Mouse (Mus musculus) MEL (cell line): Measurements from ENCODE around the gene Lrch4. TPM values are rescaled to one million over a fixed set of nuclear protein-coding genes. Genes with fewer than 3 reads are reported as not detected.

Source experiments
- DNase-seq: peaks from one replicate; pipeline ENCODE4 v3.0.0; 2011; ENCODE audit warnings: low read depth, low spot score
- H3K27ac ChIP-seq: 2 replicates; pipeline ENCODE4 v1.5.1; 2012; ENCODE audit warnings: low read depth, mild to moderate bottlenecking, control low read depth, low read length, moderate library complexity; ENCODE audit not compliant: control insufficient read depth
- H3K27me3 ChIP-seq, 2 experiments: fragments of 150-350 bp in 1 of 2; sonication (generic) in 1 of 2; 2 replicates each; pipeline ENCODE4 v1.6.1; 2012; ENCODE audit warnings: low read length in 2 of 2, mild to moderate bottlenecking in 2 of 2, improper control_type of control experiment in 1 of 2, moderate library complexity in 1 of 2; ENCODE audit not compliant: insufficient read depth in 2 of 2, control insufficient read depth in 1 of 2
- H3K36me3 ChIP-seq, 2 experiments: 2 replicates each; pipeline ENCODE4 v1.6.1; 2012 to 2014; ENCODE audit warnings: low read length in 2 of 2, improper control_type of control experiment in 1 of 2, inconsistent platforms in 1 of 2, mild to moderate bottlenecking in 1 of 2; ENCODE audit not compliant: insufficient read depth in 2 of 2, control insufficient read depth in 1 of 2
- H3K4me1 ChIP-seq, 2 experiments: fragments of 150-350 bp in 1 of 2; sonication (generic) in 1 of 2; 2 replicates each; pipeline ENCODE4 v1.6.1; 2012; ENCODE audit warnings: low read length in 2 of 2, improper control_type of control experiment in 1 of 2, mild to moderate bottlenecking in 1 of 2; ENCODE audit not compliant: insufficient read depth in 2 of 2, control insufficient read depth in 1 of 2
- H3K4me3 ChIP-seq, 2 experiments: fragments of 150-350 bp in 1 of 2; sonication (generic) in 1 of 2; 2 replicates each; pipeline ENCODE4 v1.5.1; 2012; ENCODE audit warnings: low read depth in 2 of 2, low read length in 2 of 2, mild to moderate bottlenecking in 2 of 2, moderate library complexity in 2 of 2, control low read depth in 1 of 2, improper control_type of control experiment in 1 of 2; ENCODE audit not compliant: control insufficient read depth in 1 of 2, insufficient read depth in 1 of 2
- H3K79me2 ChIP-seq: 2 replicates; pipeline ENCODE4 v1.6.1; 2012; ENCODE audit warnings: mild to moderate bottlenecking, low read length, moderate library complexity; ENCODE audit not compliant: control insufficient read depth, poor library complexity, insufficient read depth
- H3K9ac ChIP-seq: 2 replicates; pipeline ENCODE4 v1.6.1; 2012; ENCODE audit warnings: low read depth, mild to moderate bottlenecking, control low read depth, low read length, moderate library complexity; ENCODE audit not compliant: control insufficient read depth, poor library complexity, severe bottlenecking
- H3K9me3 ChIP-seq: fragments of 150-350 bp; sonication (generic); replicated peaks from 2 replicates; pipeline ENCODE4 v1.6.1; 2012; ENCODE audit warnings: mild to moderate bottlenecking, low read length, improper control_type of control experiment, moderate library complexity; ENCODE audit not compliant: insufficient read depth
- BHLHE40 ChIP-seq: IDR thresholded peaks from 2 replicates; pipeline ENCODE4 v1.6.1; 2012; ENCODE audit warnings: low read depth, mild to moderate bottlenecking, inconsistent platforms, low read length, improper control_type of control experiment, borderline replicate concordance
- CTCF ChIP-seq, 3 experiments: IDR thresholded peaks in 2 of 3; conservative IDR thresholded peaks in 1 of 3; 2 replicates each; pipeline ENCODE4 v1.5.1; 2011 to 2012; ENCODE audit warnings: low read length in 3 of 3, low read depth in 2 of 3, mild to moderate bottlenecking in 2 of 3, improper control_type of control experiment in 1 of 3, inconsistent platforms in 1 of 3, mixed read lengths in 1 of 3, moderate library complexity in 1 of 3; ENCODE audit not compliant: control insufficient read depth in 1 of 3, insufficient read depth in 1 of 3, poor library complexity in 1 of 3, severe bottlenecking in 1 of 3
- E2F4 ChIP-seq: IDR thresholded peaks from 2 replicates; pipeline ENCODE4 v1.6.1; 2011; ENCODE audit warnings: low read depth, low read length, improper control_type of control experiment, borderline replicate concordance
- ELF1 ChIP-seq: IDR thresholded peaks from 2 replicates; pipeline ENCODE4 v1.6.1; 2014; ENCODE audit warnings: low read depth, mild to moderate bottlenecking, inconsistent platforms, low read length, improper control_type of control experiment, moderate library complexity
- ETS1 ChIP-seq: IDR thresholded peaks from 2 replicates; pipeline ENCODE4 v1.6.1; 2012; ENCODE audit warnings: low read depth, mild to moderate bottlenecking, inconsistent platforms, low read length, improper control_type of control experiment, moderate library complexity
- GABPA ChIP-seq: IDR thresholded peaks from 2 replicates; pipeline ENCODE4 v1.6.1; 2012; ENCODE audit warnings: low read depth, mild to moderate bottlenecking, inconsistent platforms, low read length, improper control_type of control experiment, moderate library complexity
- KAT2A ChIP-seq: conservative IDR thresholded peaks from 2 replicates; pipeline ENCODE4 v1.6.1; 2012; ENCODE audit warnings: low read depth, low read length, improper control_type of control experiment, inconsistent platforms
- MAX ChIP-seq: IDR thresholded peaks from 2 replicates; pipeline ENCODE4 v1.6.1; 2011; ENCODE audit warnings: low read length, improper control_type of control experiment
- MXI1 ChIP-seq: IDR thresholded peaks from 2 replicates; pipeline ENCODE4 v1.6.1; 2011; ENCODE audit warnings: mild to moderate bottlenecking, low read depth, low read length, improper control_type of control experiment
- MYB ChIP-seq: IDR thresholded peaks from 2 replicates; pipeline ENCODE4 v1.6.1; 2011; ENCODE audit warnings: mild to moderate bottlenecking, low read depth, low read length, improper control_type of control experiment
- NRF1 ChIP-seq: IDR thresholded peaks from 2 replicates; pipeline ENCODE4 v1.6.1; 2014; ENCODE audit warnings: low read depth, mild to moderate bottlenecking, inconsistent platforms, low read length, improper control_type of control experiment, moderate library complexity; ENCODE audit not compliant: poor library complexity, insufficient read depth, severe bottlenecking
- POLR2A ChIP-seq, 2 experiments: IDR thresholded peaks; 2 replicates each; pipeline ENCODE4 v1.6.1; 2011 to 2012; ENCODE audit warnings: low read length in 2 of 2, mild to moderate bottlenecking in 2 of 2, control low read depth in 1 of 2, improper control_type of control experiment in 1 of 2, low read depth in 1 of 2, moderate library complexity in 1 of 2; ENCODE audit not compliant: control insufficient read depth in 1 of 2, insufficient read depth in 1 of 2, poor library complexity in 1 of 2
- POLR2AphosphoS5 ChIP-seq: IDR thresholded peaks from 2 replicates; pipeline ENCODE4 v1.6.1; 2012; ENCODE audit warnings: low read depth, borderline replicate concordance, mild to moderate bottlenecking, inconsistent platforms, low read length, moderate library complexity, mixed read lengths
- TAL1 ChIP-seq: IDR thresholded peaks from 2 replicates; pipeline ENCODE4 v1.6.1; 2012; ENCODE audit warnings: mild to moderate bottlenecking, inconsistent platforms, low read length, moderate library complexity, mixed read lengths
- TCF12 ChIP-seq: IDR thresholded peaks from 2 replicates; pipeline ENCODE4 v1.6.1; 2014; ENCODE audit warnings: low read depth, mild to moderate bottlenecking, inconsistent platforms, low read length, improper control_type of control experiment, moderate library complexity
- USF1 ChIP-seq: IDR thresholded peaks from 2 replicates; pipeline ENCODE4 v1.6.1; 2014; ENCODE audit warnings: low read depth, mild to moderate bottlenecking, inconsistent platforms, low read length, improper control_type of control experiment, moderate library complexity
- USF2 ChIP-seq, 2 experiments: IDR thresholded peaks; 2 replicates each; pipeline ENCODE4 v1.6.1; 2011 to 2012; ENCODE audit warnings: improper control_type of control experiment in 2 of 2, low read length in 2 of 2, borderline replicate concordance in 1 of 2, inconsistent platforms in 1 of 2, low read depth in 1 of 2, mild to moderate bottlenecking in 1 of 2; ENCODE audit not compliant: insufficient read depth in 1 of 2
- ZC3H11A ChIP-seq: IDR thresholded peaks from 2 replicates; pipeline ENCODE4 v1.6.1; 2012; ENCODE audit warnings: low read depth, mild to moderate bottlenecking, inconsistent platforms, low read length, improper control_type of control experiment
- ZMIZ1 ChIP-seq: IDR thresholded peaks from 2 replicates; pipeline ENCODE4 v1.6.1; 2012; ENCODE audit warnings: low read depth, mild to moderate bottlenecking, inconsistent platforms, low read length, improper control_type of control experiment, moderate library complexity
- ZNF384 ChIP-seq: IDR thresholded peaks from 2 replicates; pipeline ENCODE4 v1.6.1; 2012; ENCODE audit warnings: low read depth, mild to moderate bottlenecking, inconsistent platforms, low read length, improper control_type of control experiment
- polyA plus RNA-seq, 2 experiments: library from polyadenylated mRNA; stranded (reverse) in 1 of 2; unstranded in 1 of 2; fragments of >175 nt in 1 of 2; fragments of >200 nt in 1 of 2; gene quantifications; 2 replicates each; pipeline versions ENCODE4 v1.2.1 to v1.2.4; 2012; ENCODE audit warnings: low replicate concordance in 2 of 2, low read depth in 1 of 2; ENCODE audit not compliant: insufficient read length in 2 of 2, insufficient read depth in 1 of 2, missing spikeins in 1 of 2
- total RNA-seq: library from RNA; depleted of rRNA; stranded (reverse); fragments of 300-350 nt; gene quantifications from 2 replicates; pipeline ENCODE4 v1.2.3, GENCODE M21; 2012

Gene Lrch4
- total and polyA plus RNA-seq, 3 experiments = 9.1 to 239 (median 47.0) TPM

DNA sequence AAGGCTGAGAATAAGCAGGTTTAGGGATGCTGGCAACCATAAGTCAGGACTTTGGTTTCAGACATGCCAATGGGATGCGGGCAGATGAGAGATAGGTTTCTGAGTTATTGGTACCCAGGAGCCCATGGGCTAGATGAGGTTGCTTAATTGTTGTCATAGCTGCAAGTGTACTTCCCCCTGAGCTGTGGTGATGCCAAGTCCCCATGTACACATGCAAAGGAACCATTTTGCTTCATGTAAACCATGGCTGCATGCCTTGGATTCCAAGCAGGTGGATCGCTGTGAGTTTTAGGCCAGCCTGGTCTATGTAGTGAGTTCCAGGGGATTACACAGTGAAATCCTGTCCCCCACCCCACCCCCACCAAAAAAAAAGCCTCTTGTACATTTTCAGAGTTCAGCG lies 56.7 kb downstream of the Lrch4 start:
- peaks cover 0 to 37% of the 10 kb centered on the region in 2 experiments; a peak in 3 of 4 replicates for H3K36me3 ChIP-seq
- H3K27me3 ChIP-seq = no peaks in the 10 kb centered on the region
- peak overlapping the region; percentile 88 for H3K27ac ChIP-seq
- H3K9ac ChIP-seq = peak overlapping the region; percentile 8
- TF ChIP-seq ZC3H11A (no peak), MAX (peak; percentile 21; the same call in 1 of the 2 replicates), ZMIZ1 (no peak), ELF1 (0 out of 2 replicates have a peak, but pooled peaks have one; percentile 12), MXI1 (peak; percentile 72), ETS1 (no peak), KAT2A (no peak), POLR2A (IDR thresholded peaks at IDR 0.05; ENCODE audit: control insufficient read depth in 1 of 2, insufficient read depth in 1 of 2, low read depth in 1 of 2, low read length in 2 of 2, poor library complexity in 1 of 2) (no peak), MYB (no peak), NRF1 (no peak), E2F4 (no peak), GABPA (no peak), TAL1 (no peak), USF2 (IDR thresholded peaks at IDR 0.05; ENCODE audit: borderline replicate concordance in 1 of 2, insufficient read depth in 1 of 2, low read depth in 1 of 2, low read length in 2 of 2) (no peak), CTCF (IDR thresholded peaks at IDR 0.05 in 2 of 3, conservative IDR thresholded peaks at IDR 0.05 in 1 of 3; ENCODE audit: control insufficient read depth in 1 of 3, insufficient read depth in 1 of 3, low read depth in 2 of 3, low read length in 3 of 3, poor library complexity in 1 of 3, severe bottlenecking in 1 of 3) (no peak), ZNF384 (no peak), TCF12 (no peak), BHLHE40 (no peak), POLR2AphosphoS5 (no peak), USF1 (no peak)
- H3K4me1 ChIP-seq = peaks cover 8 to 32% of the 10 kb centered on the region in 2 experiments; a peak in 3 of 4 replicates
- H3K9me3 ChIP-seq = no peaks in the 10 kb centered on the region
- peaks cover 33% of the 10 kb centered on the region for H3K79me2 ChIP-seq
- no peak overlapping the region for H3K4me3 ChIP-seq
- peak; percentile 87 for DNase-seq
